Mouse (Mus musculus) MEL (cell line): Measurements from ENCODE around the gene Cxcr1. TPM values are rescaled to one million over a fixed set of nuclear protein-coding genes. Genes with fewer than 3 reads are reported as not detected.
A peak's percentile ranks its signal among the peaks of the same experiment; 100 is the strongest.

Source experiments
- DNase-seq: peaks from one replicate; pipeline ENCODE4 v3.0.0; 2011; ENCODE audit warnings: low read depth, low spot score
- H3K27ac ChIP-seq: 2 replicates; pipeline ENCODE4 v1.5.1; 2012; ENCODE audit warnings: low read depth, mild to moderate bottlenecking, control low read depth, low read length, moderate library complexity; ENCODE audit not compliant: control insufficient read depth
- H3K27me3 ChIP-seq, 2 experiments: fragments of 150-350 bp in 1 of 2; sonication (generic) in 1 of 2; 2 replicates each; pipeline ENCODE4 v1.6.1; 2012; ENCODE audit warnings: low read length in 2 of 2, mild to moderate bottlenecking in 2 of 2, improper control_type of control experiment in 1 of 2, moderate library complexity in 1 of 2; ENCODE audit not compliant: insufficient read depth in 2 of 2, control insufficient read depth in 1 of 2
- H3K36me3 ChIP-seq, 2 experiments: 2 replicates each; pipeline ENCODE4 v1.6.1; 2012 to 2014; ENCODE audit warnings: low read length in 2 of 2, improper control_type of control experiment in 1 of 2, inconsistent platforms in 1 of 2, mild to moderate bottlenecking in 1 of 2; ENCODE audit not compliant: insufficient read depth in 2 of 2, control insufficient read depth in 1 of 2
- H3K4me1 ChIP-seq, 2 experiments: fragments of 150-350 bp in 1 of 2; sonication (generic) in 1 of 2; 2 replicates each; pipeline ENCODE4 v1.6.1; 2012; ENCODE audit warnings: low read length in 2 of 2, improper control_type of control experiment in 1 of 2, mild to moderate bottlenecking in 1 of 2; ENCODE audit not compliant: insufficient read depth in 2 of 2, control insufficient read depth in 1 of 2
- H3K4me3 ChIP-seq, 2 experiments: fragments of 150-350 bp in 1 of 2; sonication (generic) in 1 of 2; 2 replicates each; pipeline ENCODE4 v1.5.1; 2012; ENCODE audit warnings: low read depth in 2 of 2, low read length in 2 of 2, mild to moderate bottlenecking in 2 of 2, moderate library complexity in 2 of 2, control low read depth in 1 of 2, improper control_type of control experiment in 1 of 2; ENCODE audit not compliant: control insufficient read depth in 1 of 2, insufficient read depth in 1 of 2
- H3K79me2 ChIP-seq: 2 replicates; pipeline ENCODE4 v1.6.1; 2012; ENCODE audit warnings: mild to moderate bottlenecking, low read length, moderate library complexity; ENCODE audit not compliant: control insufficient read depth, poor library complexity, insufficient read depth
- H3K9ac ChIP-seq: 2 replicates; pipeline ENCODE4 v1.6.1; 2012; ENCODE audit warnings: low read depth, mild to moderate bottlenecking, control low read depth, low read length, moderate library complexity; ENCODE audit not compliant: control insufficient read depth, poor library complexity, severe bottlenecking
- H3K9me3 ChIP-seq: fragments of 150-350 bp; sonication (generic); replicated peaks from 2 replicates; pipeline ENCODE4 v1.6.1; 2012; ENCODE audit warnings: mild to moderate bottlenecking, low read length, improper control_type of control experiment, moderate library complexity; ENCODE audit not compliant: insufficient read depth
- CHD2 ChIP-seq: IDR thresholded peaks from 2 replicates; pipeline ENCODE4 v1.6.1; 2011; ENCODE audit warnings: low read length, improper control_type of control experiment
- CTCF ChIP-seq, 3 experiments: IDR thresholded peaks in 2 of 3; conservative IDR thresholded peaks in 1 of 3; 2 replicates each; pipeline ENCODE4 v1.5.1; 2011 to 2012; ENCODE audit warnings: low read length in 3 of 3, low read depth in 2 of 3, mild to moderate bottlenecking in 2 of 3, improper control_type of control experiment in 1 of 3, inconsistent platforms in 1 of 3, mixed read lengths in 1 of 3, moderate library complexity in 1 of 3; ENCODE audit not compliant: control insufficient read depth in 1 of 3, insufficient read depth in 1 of 3, poor library complexity in 1 of 3, severe bottlenecking in 1 of 3
- GATA1 ChIP-seq: IDR thresholded peaks from 2 replicates; pipeline ENCODE4 v1.6.1; 2011; ENCODE audit warnings: low read depth, low read length, improper control_type of control experiment
- JUND ChIP-seq: IDR thresholded peaks from 2 replicates; pipeline ENCODE4 v1.6.1; 2011; ENCODE audit warnings: low read depth, mild to moderate bottlenecking, improper control_type of control experiment, low read length
- MAX ChIP-seq: IDR thresholded peaks from 2 replicates; pipeline ENCODE4 v1.6.1; 2011; ENCODE audit warnings: low read length, improper control_type of control experiment
- MAZ ChIP-seq: IDR thresholded peaks from 2 replicates; pipeline ENCODE4 v1.6.1; 2012; ENCODE audit warnings: low read depth, mild to moderate bottlenecking, inconsistent platforms, low read length, improper control_type of control experiment
- MEF2A ChIP-seq: IDR thresholded peaks from 2 replicates; pipeline ENCODE4 v1.6.1; 2014; ENCODE audit warnings: low read depth, mild to moderate bottlenecking, inconsistent platforms, low read length, improper control_type of control experiment; ENCODE audit not compliant: poor library complexity, insufficient replicate concordance, severe bottlenecking; ENCODE audit errors: extremely low read depth
- MXI1 ChIP-seq: IDR thresholded peaks from 2 replicates; pipeline ENCODE4 v1.6.1; 2011; ENCODE audit warnings: mild to moderate bottlenecking, low read depth, low read length, improper control_type of control experiment
- MYC ChIP-seq: IDR thresholded peaks from 2 replicates; pipeline ENCODE4 v1.6.1; 2011; ENCODE audit warnings: low read depth, mild to moderate bottlenecking, low read length, improper control_type of control experiment, moderate library complexity
- NELFE ChIP-seq: IDR thresholded peaks from 2 replicates; pipeline ENCODE4 v1.6.1; 2011; ENCODE audit warnings: low read depth, low read length, improper control_type of control experiment
- POLR2AphosphoS5 ChIP-seq: IDR thresholded peaks from 2 replicates; pipeline ENCODE4 v1.6.1; 2012; ENCODE audit warnings: low read depth, borderline replicate concordance, mild to moderate bottlenecking, inconsistent platforms, low read length, moderate library complexity, mixed read lengths
- RAD21 ChIP-seq: IDR thresholded peaks from 2 replicates; pipeline ENCODE4 v1.6.1; 2011; ENCODE audit warnings: mild to moderate bottlenecking, low read depth, low read length, improper control_type of control experiment
- SIN3A ChIP-seq: IDR thresholded peaks from 2 replicates; pipeline ENCODE4 v1.6.1; 2012; ENCODE audit warnings: low read length, improper control_type of control experiment, inconsistent platforms
- SMC3 ChIP-seq: IDR thresholded peaks from 2 replicates; pipeline ENCODE4 v1.6.1; 2011; ENCODE audit warnings: low read depth, low read length, improper control_type of control experiment
- ZC3H11A ChIP-seq: IDR thresholded peaks from 2 replicates; pipeline ENCODE4 v1.6.1; 2012; ENCODE audit warnings: low read depth, mild to moderate bottlenecking, inconsistent platforms, low read length, improper control_type of control experiment
- ZNF384 ChIP-seq: IDR thresholded peaks from 2 replicates; pipeline ENCODE4 v1.6.1; 2012; ENCODE audit warnings: low read depth, mild to moderate bottlenecking, inconsistent platforms, low read length, improper control_type of control experiment
- polyA plus RNA-seq, 2 experiments: library from polyadenylated mRNA; stranded (reverse) in 1 of 2; unstranded in 1 of 2; fragments of >175 nt in 1 of 2; fragments of >200 nt in 1 of 2; gene quantifications; 2 replicates each; pipeline versions ENCODE4 v1.2.1 to v1.2.4; 2012; ENCODE audit warnings: low replicate concordance in 2 of 2, low read depth in 1 of 2; ENCODE audit not compliant: insufficient read length in 2 of 2, insufficient read depth in 1 of 2, missing spikeins in 1 of 2
- total RNA-seq: library from RNA; depleted of rRNA; stranded (reverse); fragments of 300-350 nt; gene quantifications from 2 replicates; pipeline ENCODE4 v1.2.3, GENCODE M21; 2012

Cxcr1 gene
- total and polyA plus RNA-seq, 3 experiments = not detected

- Histone ChIP-seq H3K9me3 (no peaks in the 10 kb centered on the region), H3K4me3 (no peak overlapping the region), H3K4me1 (no peaks in the 10 kb centered on the region; a peak in 1 of 4 replicates), H3K27me3 (peaks cover 0 to 3% of the 10 kb centered on the region in 2 experiments; a peak in 1 of 4 replicates), H3K9ac (no peak overlapping the region), H3K79me2 (no peaks in the 10 kb centered on the region), H3K36me3 (no peaks in the 10 kb centered on the region), H3K27ac (no peak overlapping the region)
- TF ChIP-seq RAD21 = no peak
- TF ChIP-seq JUND = no peak
- TF ChIP-seq GATA1 = no peak
- TF ChIP-seq CHD2 = no peak
- no peak for TF ChIP-seq MXI1
- no peak for TF ChIP-seq SIN3A
- TF ChIP-seq MEF2A = no peak
- no peak for TF ChIP-seq NELFE
- DNase-seq = no peak
Observed at GRCm38 (mm10) chr1:74196621-74197419, 2.4 kb upstream of the Cxcr1 start.

DNA sequence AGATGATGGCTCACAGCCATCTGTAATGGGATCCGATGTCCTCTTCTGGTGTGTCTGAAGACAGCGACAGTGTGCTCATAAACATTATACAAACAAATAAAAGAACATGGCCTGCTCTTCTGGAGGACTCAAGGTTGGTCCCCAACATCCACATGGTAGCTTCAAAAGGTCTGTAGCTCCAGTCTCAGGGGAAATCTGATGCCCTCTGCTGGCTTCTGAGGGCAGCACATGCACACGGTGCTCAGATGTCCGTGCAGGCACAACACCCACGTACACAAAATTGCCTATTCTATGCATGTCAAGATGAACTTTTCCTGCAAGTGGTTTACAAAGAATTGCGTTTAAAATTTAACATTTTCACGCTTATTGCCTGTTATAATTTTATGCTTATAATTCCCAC is 1.5 kb upstream of the Cxcr1 start:
- Histone ChIP-seq H3K27me3 (peaks cover 0 to 3% of the 10 kb centered on the region in 2 experiments; a peak in 1 of 4 replicates), H3K36me3 (no peaks in the 10 kb centered on the region), H3K27ac (no peak overlapping the region), H3K4me3 (no peak overlapping the region), H3K9ac (no peak overlapping the region), H3K79me2 (no peaks in the 10 kb centered on the region), H3K9me3 (no peaks in the 10 kb centered on the region), H3K4me1 (no peaks in the 10 kb centered on the region)
- DNase-seq = peak; percentile 76
- no peak for TF ChIP-seq ZNF384
- peak; percentile 66 for TF ChIP-seq RAD21
- peak; percentile 64; the same call in 1 of the 2 replicates for TF ChIP-seq MAX
- peak; percentile 65 for TF ChIP-seq ZC3H11A
- TF ChIP-seq MAZ = no peak
- no peak for TF ChIP-seq POLR2AphosphoS5
- peak; percentile 86 to 91 (median 88) for TF ChIP-seq CTCF (IDR thresholded peaks at IDR 0.05 in 2 of 3, conservative IDR thresholded peaks at IDR 0.05 in 1 of 3; ENCODE audit: control insufficient read depth in 1 of 3, insufficient read depth in 1 of 3, low read depth in 2 of 3, low read length in 3 of 3, poor library complexity in 1 of 3, severe bottlenecking in 1 of 3)
- peak; percentile 48; the same call in 1 of the 2 replicates for TF ChIP-seq MYC
- peak; percentile 97 for TF ChIP-seq SMC3
- TF ChIP-seq, all 39 proteins: peak for 6
